Mouse (Mus musculus): ENCODE results near the gene Mmp19.

DNA sequence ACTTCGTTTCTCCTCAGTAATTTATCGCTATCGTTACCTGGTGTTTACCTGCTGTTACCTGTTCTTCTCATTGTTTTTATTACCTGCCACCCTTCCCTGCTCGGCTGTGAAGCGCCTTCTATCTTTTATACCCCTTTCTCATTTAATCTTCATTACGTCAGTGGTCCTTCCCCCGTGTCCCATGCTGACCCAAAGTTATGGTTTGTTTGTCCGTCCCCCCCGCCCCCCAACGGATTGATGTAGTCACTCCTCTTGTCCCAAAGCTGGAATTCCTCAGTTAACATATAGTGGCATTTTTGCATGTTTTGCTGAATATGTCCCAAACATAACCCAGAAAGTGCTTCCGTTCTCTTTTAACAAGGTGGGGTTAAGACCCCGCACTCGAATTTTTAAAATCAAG, 31.4 kb downstream of the Mmp19 start:
- TF ChIP-seq CTCF (IDR thresholded peaks at IDR 0.05; ENCODE audit: extremely low read depth, insufficient read length, insufficient replicate concordance, low read depth, low read length) (no peak), POLR2A (IDR thresholded peaks at IDR 0.05; ENCODE audit: low read depth, low read length) (no peak)
